Mouse (Mus musculus): ENCODE measurements at regions not wholly inside any gene's neighbourhood (a gene's known extent, or its start where the extent isn't known, plus 50 kb on each side); places are given as distances from the start of the nearest gene placed in this dataset.

DNA sequence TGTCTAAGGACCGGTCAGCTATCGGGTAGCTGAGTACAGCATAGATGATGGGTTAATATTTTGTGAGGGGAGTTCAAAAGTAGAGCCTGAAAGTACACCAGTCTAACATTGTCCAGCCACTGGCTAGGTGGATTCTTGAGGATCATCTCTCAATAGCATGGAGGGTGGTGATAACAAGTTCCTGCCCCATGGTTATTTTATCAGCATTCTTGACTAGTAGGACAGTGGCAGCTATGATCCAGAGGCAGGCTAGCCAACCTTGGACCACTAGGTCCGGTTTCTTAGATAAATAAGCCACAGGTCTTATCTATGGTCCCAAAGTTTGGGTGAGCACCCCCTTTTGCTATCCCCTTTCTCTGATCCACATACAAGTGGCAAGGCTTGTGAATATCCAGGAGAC, 62.0 kb upstream of the Wdr75 start:
- TF ChIP-seq POLR2A (IDR thresholded peaks at IDR 0.05; ENCODE audit: borderline replicate concordance, insufficient read depth, low read length) (no peak), CTCF (IDR thresholded peaks at IDR 0.05; ENCODE audit: borderline replicate concordance, insufficient read depth, low read depth, low read length) (no peak)
